In the genomic region with DNA sequence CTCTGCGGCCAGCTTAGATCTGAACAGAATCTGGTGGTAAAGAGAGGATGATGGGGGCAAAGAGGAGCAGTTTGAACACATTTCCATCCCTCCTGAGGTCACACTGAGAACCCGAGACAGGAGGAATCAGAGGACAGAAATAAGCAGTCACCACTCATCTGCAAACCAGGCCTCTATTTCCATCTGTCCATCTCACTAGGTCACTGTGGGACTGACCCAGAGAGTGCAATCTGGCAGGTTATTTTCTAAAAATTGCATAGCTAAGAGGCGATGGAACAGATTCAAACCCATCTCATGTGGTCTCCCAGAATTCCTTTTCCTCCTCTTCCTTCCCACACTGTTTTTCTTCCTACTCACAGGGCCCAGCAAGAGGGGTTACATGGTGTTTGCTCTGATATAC, we compare ENCODE assay signal across 20 mouse cellular contexts.
DNase-seq lines count a peak whose midpoint lies in the region; ATAC-seq and TF ChIP-seq lines count a peak whose summit lies in the region.
"Had no signal": no experiment of that assay in that cellular context is flagged by ENCODE, and none has a peak within 500 bp of the region (broad histone marks: within the 10 kb centered on the region; RNA-seq: fewer than 3 reads in every experiment).

No protein-coding gene starts in this region.

- intact Hi-C loops in left cerebral cortex, adult 2 months (cut with DNase I), result loop anchor here (5.0 kb wide), 1 partner anchor 81 kb away; no protein-coding TSS in a partner anchor

- H3K9me3 ChIP-seq in forebrain, embryonic 14.5 days (replicated peaks; ENCODE audit: control insufficient read depth, low read length), result no peaks in the 10 kb centered on the region
- H3K9me3 ChIP-seq: embryonic facial prominence, embryonic 13.5 days; forebrain, embryonic 12.5 days; heart, embryonic 13.5 days; hindbrain, embryonic 12.5 days had no signal

- no peak overlapping the region for H3K4me3 ChIP-seq in left cerebral cortex, adult 2 months
- H3K4me3 ChIP-seq in forebrain, embryonic 14.5 days (ENCODE audit: low read depth, low read length), result no peak overlapping the region
- H3K4me3 ChIP-seq: embryonic facial prominence, embryonic 13.5 days; forebrain, embryonic 12.5 days; gastrocnemius, adult 2 months; heart, embryonic 13.5 days; hindbrain, embryonic 12.5 days had no signal

- no peak for DNase-seq in left cerebral cortex, adult 2 months (ENCODE audit: extremely low spot score in 1 of 2, low spot score in 2 of 2)
- DNase-seq in left cerebral cortex, adult 18-20 months (ENCODE audit: low spot score in 2 of 2), result no peak
- peak; percentile 50 to 64 for DNase-seq in cerebellum, adult 18-20 months
- peak; percentile 70 for DNase-seq in cerebellum, adult 9-11 months
- no peak for DNase-seq in right cerebral cortex, postnatal 10 days (ENCODE audit: low spot score in 2 of 2)
- no peak for DNase-seq in embryo, embryonic 11 days
- no peak for DNase-seq in forebrain, embryonic 14.5 days (ENCODE audit: low spot score)
- DNase-seq: adrenal gland, adult 8-10 months; forebrain, postnatal 0 days; gastrocnemius, adult 2 months; gastrocnemius, postnatal 25 days; heart, postnatal 36 days; kidney, adult 8-10 months had no signal

- no peak for TF ChIP-seq CTCF in left cerebral cortex, adult 2 months (IDR thresholded peaks at IDR 0.05)

- H3K27ac ChIP-seq in left cerebral cortex, adult 2 months, result peak overlapping the region; percentile 34
- H3K27ac ChIP-seq in forebrain, embryonic 14.5 days (ENCODE audit: low read depth, low read length), result no peak overlapping the region
- H3K27ac ChIP-seq: embryonic facial prominence, embryonic 13.5 days; forebrain, embryonic 12.5 days; gastrocnemius, adult 2 months; heart, embryonic 13.5 days; hindbrain, embryonic 12.5 days had no signal

- no peak for ATAC-seq in forebrain, embryonic 14.5 days
- ATAC-seq: forebrain, postnatal 0 days; hindbrain, embryonic 16.5 days; inflammation-experienced regulatory T-cells, adult 6 months; intestine, postnatal 0 days had no signal

- H3K36me3 ChIP-seq in forebrain, embryonic 14.5 days (ENCODE audit: control insufficient read depth, insufficient read depth, low read length), result peaks cover 68% of the 10 kb centered on the region

- no peak overlapping the region for H3K9ac ChIP-seq in forebrain, embryonic 14.5 days (ENCODE audit: low read length)
- H3K9ac ChIP-seq: embryonic facial prominence, embryonic 13.5 days; forebrain, embryonic 12.5 days; forebrain, postnatal 0 days; heart, embryonic 13.5 days; hindbrain, embryonic 12.5 days had no signal

- no peak overlapping the region for H3K4me2 ChIP-seq in forebrain, embryonic 14.5 days (ENCODE audit: low read length)
- H3K4me2 ChIP-seq: embryonic facial prominence, embryonic 13.5 days; forebrain, embryonic 12.5 days; heart, embryonic 13.5 days; hindbrain, embryonic 12.5 days had no signal

- 91% methylated on average over 3 of the region's 3 CpGs for WGBS in forebrain, embryonic 14.5 days

- H3K27me3 ChIP-seq in forebrain, embryonic 14.5 days (replicated peaks; ENCODE audit: control insufficient read depth, insufficient read depth, low read length), result no peaks in the 10 kb centered on the region
- H3K27me3 ChIP-seq: embryonic facial prominence, embryonic 13.5 days; forebrain, embryonic 12.5 days; heart, embryonic 13.5 days; hindbrain, embryonic 12.5 days had no signal

- H3K4me1 ChIP-seq in forebrain, embryonic 14.5 days (ENCODE audit: control insufficient read depth, insufficient read depth, low read length), result no peaks in the 10 kb centered on the region
- H3K4me1 ChIP-seq: embryonic facial prominence, embryonic 13.5 days; forebrain, embryonic 12.5 days; hindbrain, embryonic 12.5 days had no signal

Comparison
In these comparisons a context has a peak if more than half of its experiments do, and no peak if none do; other contexts are left out.
1. DNase-seq: peak in cerebellum, adult 18-20 months (2 of 2) and cerebellum, adult 9-11 months (single experiment); none in left cerebral cortex, adult 2 months (0 of 2), left cerebral cortex, adult 18-20 months (0 of 2), right cerebral cortex, postnatal 10 days (0 of 2), embryo, embryonic 11 days (single experiment) and forebrain, embryonic 14.5 days (single experiment).